Mouse (Mus musculus): ENCODE results near the gene Atp2c1. TPM values are rescaled to one million over a fixed set of nuclear protein-coding genes. Genes with fewer than 3 reads are reported as not detected.

The Atp2c1 gene
- polyA plus RNA-seq, 1 experiment from 2014 or later = 33.2 TPM

DNA sequence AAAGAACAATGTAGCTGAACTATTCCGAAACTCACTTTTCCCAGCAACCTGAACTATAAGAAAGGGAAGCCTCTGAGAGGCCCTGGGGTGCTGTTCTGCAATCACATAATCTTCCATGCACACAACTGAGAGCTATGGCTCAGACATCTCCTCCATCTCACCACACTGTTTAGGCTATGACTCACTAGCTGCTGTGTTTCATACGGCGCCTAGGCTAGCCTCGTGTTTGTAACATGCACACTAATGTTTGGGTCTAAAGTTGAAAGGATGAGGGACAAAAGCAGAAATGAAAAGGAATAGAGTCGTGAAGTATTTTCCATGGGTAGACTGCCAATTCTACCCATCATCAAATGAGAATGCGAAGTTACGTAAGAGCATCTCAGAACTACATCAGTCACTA is 65.6 kb downstream of the Atp2c1 start:
- TF ChIP-seq EP300 (optimal IDR thresholded peaks at IDR 0.05) = no peak
- no peak for TF ChIP-seq CTCF (IDR thresholded peaks at IDR 0.05; ENCODE audit: low read depth)
- no peak overlapping the region for H3K4me2 ChIP-seq (replicated peaks; ENCODE audit: low read depth)
- no peaks in the 10 kb centered on the region for H3K4me1 ChIP-seq (replicated peaks; ENCODE audit: control insufficient read depth, insufficient read depth)
- no peak overlapping the region for H3K27ac ChIP-seq (replicated peaks)
- H3K4me3 ChIP-seq (ENCODE audit: low read depth, low read length) = no peak overlapping the region
- H3K36me3 ChIP-seq (ENCODE audit: control insufficient read depth, insufficient read depth, low read length) = peaks cover 8% of the 10 kb centered on the region
- H3K9me3 ChIP-seq (ENCODE audit: control insufficient read depth, low read length) = no peaks in the 10 kb centered on the region
- H3K9ac ChIP-seq (ENCODE audit: low read length) = no peak overlapping the region
- ATAC-seq (ENCODE audit: low FRiP score, low TSS enrichment) (no peak), DNase-seq (ENCODE audit: low spot score) (no peak)
- no peaks in the 10 kb centered on the region for H3K27me3 ChIP-seq (ENCODE audit: control insufficient read depth, insufficient read depth, low read length)
- WGBS = 71% methylated on average over 7 of the region's 7 CpGs

- Histone ChIP-seq H3K27ac (replicated peaks) (no peak overlapping the region), H3K36me3 (ENCODE audit: control insufficient read depth, insufficient read depth, low read length) (peaks cover 8% of the 10 kb centered on the region), H3K27me3 (ENCODE audit: control insufficient read depth, insufficient read depth, low read length) (no peaks in the 10 kb centered on the region), H3K4me2 (replicated peaks; ENCODE audit: low read depth) (no peak overlapping the region), H3K4me3 (ENCODE audit: low read depth, low read length) (no peak overlapping the region), H3K9ac (ENCODE audit: low read length) (no peak overlapping the region), H3K4me1 (replicated peaks; ENCODE audit: control insufficient read depth, insufficient read depth) (no peaks in the 10 kb centered on the region), H3K9me3 (ENCODE audit: control insufficient read depth, low read length) (no peaks in the 10 kb centered on the region)
- TF ChIP-seq EP300 (optimal IDR thresholded peaks at IDR 0.05) (no peak), CTCF (IDR thresholded peaks at IDR 0.05; ENCODE audit: low read depth) (no peak)
- WGBS = 76% methylated on average over 13 of the region's 13 CpGs
- DNase-seq (ENCODE audit: low spot score) = no peak
- ATAC-seq (ENCODE audit: low FRiP score, low TSS enrichment) = no peak
Measured at GRCm38 (mm10) chr9:105459032-105459431, 68.1 kb downstream of the Atp2c1 start.

DNA sequence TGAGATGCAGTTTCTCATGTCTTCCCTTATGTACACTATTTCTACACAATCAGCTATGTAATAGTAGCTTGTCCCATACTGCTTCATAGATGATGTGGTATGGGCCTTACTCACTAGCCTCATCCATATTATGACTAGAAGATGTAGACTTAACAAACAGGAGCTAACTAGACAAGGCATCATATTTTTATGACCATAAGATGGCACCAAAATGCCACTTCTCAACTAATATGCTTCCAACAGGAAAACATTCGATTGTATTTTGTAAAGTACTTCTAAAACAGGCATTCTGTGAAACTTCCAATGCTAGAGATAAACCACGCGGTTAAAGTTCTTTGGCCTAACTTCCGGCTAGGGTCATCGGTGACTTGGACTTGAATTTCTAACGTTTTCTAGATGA is 118.6 kb downstream of the Atp2c1 start:
- no peak for ATAC-seq (ENCODE audit: low FRiP score, low TSS enrichment)
- Histone ChIP-seq H3K9me3 (ENCODE audit: control insufficient read depth, low read length) (no peaks in the 10 kb centered on the region), H3K4me2 (replicated peaks; ENCODE audit: low read depth) (no peak overlapping the region), H3K27ac (replicated peaks) (no peak overlapping the region), H3K4me1 (replicated peaks; ENCODE audit: control insufficient read depth, insufficient read depth) (no peaks in the 10 kb centered on the region), H3K4me3 (ENCODE audit: low read depth, low read length) (no peak overlapping the region), H3K36me3 (ENCODE audit: control insufficient read depth, insufficient read depth, low read length) (no peaks in the 10 kb centered on the region), H3K9ac (ENCODE audit: low read length) (no peak overlapping the region), H3K27me3 (ENCODE audit: control insufficient read depth, insufficient read depth, low read length) (no peaks in the 10 kb centered on the region)
- TF ChIP-seq EP300 (optimal IDR thresholded peaks at IDR 0.05) (no peak), CTCF (IDR thresholded peaks at IDR 0.05; ENCODE audit: low read depth) (peak; percentile 25)
- WGBS = 89% methylated on average over 6 of the region's 6 CpGs
- DNase-seq (ENCODE audit: low spot score) = no peak

DNA sequence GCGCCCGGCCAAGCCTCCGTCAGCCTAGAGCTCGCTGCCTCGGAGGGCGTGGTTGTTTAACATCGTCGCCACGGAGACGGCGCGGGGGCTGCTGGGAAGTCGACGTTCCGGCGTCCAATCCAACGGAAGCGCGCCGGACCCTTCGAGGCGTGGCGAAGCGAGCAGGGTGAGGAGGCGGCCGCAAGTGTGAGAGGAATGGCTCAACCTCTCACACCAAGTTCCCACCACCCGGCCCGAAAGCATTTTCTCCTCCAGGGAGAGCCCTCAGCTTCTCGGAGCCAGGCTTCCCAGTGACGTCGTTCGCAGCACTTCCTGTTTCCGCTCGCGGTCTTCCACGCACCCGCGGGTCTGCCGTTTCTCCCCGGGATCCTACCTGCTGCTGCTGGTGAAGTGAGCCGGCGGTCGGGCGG is 131.9 kb downstream of the Atp2c1 start, which contains the start of the genes Aste1 and Nek11:
Aste1 (plus strand) TSS at position 175 of the 410 bp plus-strand sequence.
Nek11 (minus strand) TSS at position 307 of the 410 bp plus-strand sequence.
- Histone ChIP-seq H3K4me2 (replicated peaks; ENCODE audit: low read depth) (peak within 1 kb of the TSS; percentile 78), H3K27me3 (ENCODE audit: control insufficient read depth, insufficient read depth, low read length) (no peaks in the 10 kb centered on the region), H3K4me1 (replicated peaks; ENCODE audit: control insufficient read depth, insufficient read depth) (no peaks in the 10 kb centered on the region), H3K27ac (replicated peaks) (peak within 1 kb of the TSS; percentile 90), H3K4me3 (ENCODE audit: low read depth, low read length) (peak within 1 kb of the TSS; percentile 65), H3K9ac (ENCODE audit: low read length) (peak within 1 kb of the TSS; percentile 71), H3K36me3 (ENCODE audit: control insufficient read depth, insufficient read depth, low read length) (peaks cover 2% of the 10 kb centered on the region; the same call in 1 of the 2 replicates), H3K9me3 (ENCODE audit: control insufficient read depth, low read length) (no peaks in the 10 kb centered on the region)
- WGBS = under 1% methylated on average over 43 of the region's 44 CpGs
- peak; percentile 98 for DNase-seq (ENCODE audit: low spot score)
- TF ChIP-seq EP300 (optimal IDR thresholded peaks at IDR 0.05) = no peak
- TF ChIP-seq CTCF (IDR thresholded peaks at IDR 0.05; ENCODE audit: low read depth) = peak; percentile 46
- peak; percentile 99 for ATAC-seq (ENCODE audit: low FRiP score, low TSS enrichment)

DNA sequence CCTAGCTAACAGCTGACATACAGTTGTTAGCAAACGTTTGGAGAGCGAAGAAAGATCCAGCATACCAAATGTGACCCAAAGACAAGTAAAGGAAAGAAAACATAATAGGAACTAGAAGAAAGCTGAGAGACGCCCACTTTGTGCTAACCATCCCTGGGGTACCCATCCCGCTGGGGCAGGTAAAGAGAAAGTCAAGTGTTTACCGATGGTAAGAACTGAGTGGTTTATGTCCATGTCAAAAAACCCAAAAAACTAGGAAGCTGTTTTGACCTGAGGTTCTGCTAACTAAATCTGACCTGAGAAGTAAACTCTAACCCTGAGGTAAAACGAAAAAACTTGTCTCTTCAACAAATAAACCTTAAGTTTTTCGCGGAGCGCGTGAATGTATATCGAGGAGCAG is 132.4 kb downstream of the Atp2c1 start:
- H3K36me3 ChIP-seq (ENCODE audit: control insufficient read depth, insufficient read depth, low read length) = no peaks in the 10 kb centered on the region
- WGBS = 16% methylated on average over 11 of the region's 11 CpGs
- no peaks in the 10 kb centered on the region for H3K4me1 ChIP-seq (replicated peaks; ENCODE audit: control insufficient read depth, insufficient read depth)
- DNase-seq (ENCODE audit: low spot score) (no peak), ATAC-seq (ENCODE audit: low FRiP score, low TSS enrichment) (0 out of 2 replicates have a peak, but pooled peaks have one; percentile 4)
- H3K9me3 ChIP-seq (ENCODE audit: control insufficient read depth, low read length) = no peaks in the 10 kb centered on the region
- no peaks in the 10 kb centered on the region for H3K27me3 ChIP-seq (ENCODE audit: control insufficient read depth, insufficient read depth, low read length)
- TF ChIP-seq EP300 (optimal IDR thresholded peaks at IDR 0.05) = no peak
- TF ChIP-seq CTCF (IDR thresholded peaks at IDR 0.05; ENCODE audit: low read depth) = no peak
- peak overlapping the region; percentile 65 for H3K4me3 ChIP-seq (ENCODE audit: low read depth, low read length)
- no peak overlapping the region for H3K27ac ChIP-seq (replicated peaks)
- H3K9ac ChIP-seq (ENCODE audit: low read length) = peak overlapping the region; percentile 71; the same call in 1 of the 2 replicates
- H3K4me2 ChIP-seq (replicated peaks; ENCODE audit: low read depth) = peak overlapping the region; percentile 78

GRCm38 (mm10) chr9:105390616-105391015 is 136.5 kb downstream of the Atp2c1 start:
- Histone ChIP-seq H3K27me3 (ENCODE audit: control insufficient read depth, insufficient read depth, low read length) (no peaks in the 10 kb centered on the region), H3K36me3 (ENCODE audit: control insufficient read depth, insufficient read depth, low read length) (no peaks in the 10 kb centered on the region), H3K4me2 (replicated peaks; ENCODE audit: low read depth) (no peak overlapping the region), H3K4me1 (replicated peaks; ENCODE audit: control insufficient read depth, insufficient read depth) (no peaks in the 10 kb centered on the region), H3K27ac (replicated peaks) (no peak overlapping the region), H3K9me3 (ENCODE audit: control insufficient read depth, low read length) (no peaks in the 10 kb centered on the region), H3K9ac (ENCODE audit: low read length) (no peak overlapping the region), H3K4me3 (ENCODE audit: low read depth, low read length) (no peak overlapping the region)
- TF ChIP-seq CTCF (IDR thresholded peaks at IDR 0.05; ENCODE audit: low read depth) (no peak), EP300 (optimal IDR thresholded peaks at IDR 0.05) (no peak)
- DNase-seq (ENCODE audit: low spot score) (no peak), ATAC-seq (ENCODE audit: low FRiP score, low TSS enrichment) (no peak)
- WGBS = 50% methylated on average over 5 of the region's 5 CpGs
